Mouse (Mus musculus) right cerebral cortex, postnatal 25 days (tissue): ENCODE data around the gene Fbxl12.
"Not testable (repeated sequence)": the region's sequence is repeated elsewhere in the genome, so short reads cannot be mapped to it uniquely, and the experiment has no call there.

ENCODE experiments used
- DNase-seq: peaks from one replicate; pipeline ENCODE4 v3.0.0; 2022

Fbxl12 gene

GRCm38 (mm10) chr9:20651602-20652259 lies 7.2 kb upstream of the Fbxl12 start, which contains the start of gene Pin1:
Pin1 (plus strand) TSS chr9:20652095.
- DNase-seq, result peak; percentile 99

- no peak for DNase-seq
Observed at GRCm38 (mm10) chr9:20645121-20645520, 554 bp upstream of the Fbxl12 start.

- no peak for DNase-seq
Observed at GRCm38 (mm10) chr9:20643781-20644180, 786 bp downstream of the Fbxl12 start.

GRCm38 (mm10) chr9:20642896-20643466 lies 1.6 kb downstream of the Fbxl12 start:
- DNase-seq, result no peak

GRCm38 (mm10) chr9:20642101-20642895 lies 2.3 kb downstream of the Fbxl12 start, which contains the start of gene Ubl5:
Ubl5 (plus strand) TSS chr9:20642878.
- DNase-seq, result no peak

- DNase-seq, result no peak
Observed at GRCm38 (mm10) chr9:20641501-20641900, 3.1 kb downstream of the Fbxl12 start.

GRCm38 (mm10) chr9:20639486-20639885 lies 5.1 kb downstream of the Fbxl12 start:
- no peak for DNase-seq

- no peak for DNase-seq
Observed at GRCm38 (mm10) chr9:20638552-20638951, 6.0 kb downstream of the Fbxl12 start.

GRCm38 (mm10) chr9:20636790-20637189 lies 7.8 kb downstream of the Fbxl12 start:
- no peak for DNase-seq

GRCm38 (mm10) chr9:20636256-20636655 lies 8.3 kb downstream of the Fbxl12 start:
- DNase-seq, result no peak

- DNase-seq, result not testable (repeated sequence)
Observed at GRCm38 (mm10) chr9:20635676-20636075, 8.9 kb downstream of the Fbxl12 start.

- DNase-seq, result no peak
Observed at GRCm38 (mm10) chr9:20631332-20631731, 13.2 kb downstream of the Fbxl12 start.

- DNase-seq, result no peak
Observed at GRCm38 (mm10) chr9:20616685-20617084, 27.9 kb downstream of the Fbxl12 start.

- no peak for DNase-seq
Observed at GRCm38 (mm10) chr9:20611976-20612375, 32.6 kb downstream of the Fbxl12 start.

GRCm38 (mm10) chr9:20609831-20610464 lies 34.6 kb downstream of the Fbxl12 start:
- no peak for DNase-seq

GRCm38 (mm10) chr9:20607100-20607974 lies 37.2 kb downstream of the Fbxl12 start:
- peak; percentile 90 for DNase-seq

GRCm38 (mm10) chr9:20606269-20606668 lies 38.3 kb downstream of the Fbxl12 start:
- DNase-seq, result no peak

GRCm38 (mm10) chr9:20601270-20601669 lies 43.3 kb downstream of the Fbxl12 start:
- DNase-seq, result no peak

- peak; percentile 99 for DNase-seq
Observed at GRCm38 (mm10) chr9:20581175-20581634, 63.4 kb downstream of the Fbxl12 start, which contains the start of gene Zfp846. Zfp846 (plus strand) TSS chr9:20581291.

- DNase-seq, result no peak
Observed at GRCm38 (mm10) chr9:20576591-20576990, 68.0 kb downstream of the Fbxl12 start.

GRCm38 (mm10) chr9:20571060-20571459 lies 73.5 kb downstream of the Fbxl12 start:
- DNase-seq, result no peak
